Mouse (Mus musculus) cerebellum, adult 11 months (tissue): ENCODE data around the gene Gm973.

Source experiments
- DNase-seq: peaks from one replicate; pipeline ENCODE4 v3.0.0; 2022

Gene Gm973

GRCm38 (mm10) chr1:59495970-59496369 lies 20.1 kb upstream of the Gm973 start:
- DNase-seq: no peak

- no peak for DNase-seq
These were observed 18.1 kb upstream of the Gm973 start for GRCm38 (mm10) chr1:59497741-59498613.

GRCm38 (mm10) chr1:59499327-59499726 lies 16.7 kb upstream of the Gm973 start:
- DNase-seq: no peak

- no peak for DNase-seq
These were observed 13.7 kb upstream of the Gm973 start for GRCm38 (mm10) chr1:59502355-59502754.

DNA sequence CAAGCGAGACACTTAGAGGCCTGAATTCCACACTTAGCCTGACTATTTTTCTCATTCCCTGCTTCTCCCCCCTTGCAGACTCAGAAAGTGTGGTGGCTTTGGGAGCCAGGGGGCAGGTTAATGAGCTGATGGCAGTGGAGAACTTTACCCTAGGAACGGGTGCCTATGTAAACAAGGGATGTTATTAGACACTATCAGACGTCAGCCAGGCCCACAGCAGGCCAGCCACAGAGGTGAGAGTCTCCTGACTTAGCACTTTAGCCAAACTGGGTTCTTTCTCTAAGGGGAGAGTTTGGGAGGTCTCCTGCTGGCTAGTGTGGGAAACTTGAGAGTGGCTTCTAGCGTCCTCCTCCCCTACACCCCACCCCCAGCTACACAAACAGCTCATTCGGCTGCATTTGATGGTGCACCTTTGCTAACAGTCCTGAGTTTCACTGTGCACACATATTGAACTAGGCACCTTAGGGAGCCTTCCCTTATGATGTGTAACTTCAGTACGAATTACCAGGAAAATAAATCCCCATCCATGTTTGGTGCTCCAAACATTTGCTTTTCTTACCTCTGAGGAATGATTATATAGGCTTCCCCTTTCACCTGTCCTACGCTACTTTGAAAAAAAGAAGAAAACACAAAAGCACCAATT lies 12.3 kb upstream of the Gm973 start:
- no peak for DNase-seq

DNA sequence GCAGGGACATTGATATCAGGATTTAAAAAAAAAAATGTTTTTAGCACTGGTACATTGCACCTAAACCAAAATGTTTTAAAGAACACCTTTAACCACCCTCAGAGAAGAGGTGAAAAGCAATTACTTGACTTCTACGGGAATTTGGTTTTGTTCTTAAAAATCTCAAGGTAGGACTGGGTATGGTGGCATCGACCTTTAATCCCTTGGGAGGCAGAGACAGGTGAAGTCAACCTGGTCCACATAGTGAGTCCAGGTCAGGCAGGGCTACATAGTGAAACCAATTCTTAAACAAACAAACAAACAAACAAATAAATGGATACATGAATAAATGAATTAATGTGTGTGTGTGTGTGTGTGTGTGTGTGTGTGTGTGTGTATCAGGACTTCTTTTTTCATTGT lies 11.8 kb upstream of the Gm973 start:
- DNase-seq: no peak

GRCm38 (mm10) chr1:59508463-59509139 lies 7.5 kb upstream of the Gm973 start:
- DNase-seq: no peak

- peak; percentile 13 for DNase-seq
These were observed 4.3 kb upstream of the Gm973 start for GRCm38 (mm10) chr1:59511566-59512270.

GRCm38 (mm10) chr1:59520226-59520837 lies 4.3 kb downstream of the Gm973 start:
- DNase-seq: no peak

- DNase-seq: no peak
These were observed 6.4 kb downstream of the Gm973 start for GRCm38 (mm10) chr1:59522456-59522855.

- no peak for DNase-seq
These were observed 7.4 kb downstream of the Gm973 start for GRCm38 (mm10) chr1:59523378-59523958.

DNA sequence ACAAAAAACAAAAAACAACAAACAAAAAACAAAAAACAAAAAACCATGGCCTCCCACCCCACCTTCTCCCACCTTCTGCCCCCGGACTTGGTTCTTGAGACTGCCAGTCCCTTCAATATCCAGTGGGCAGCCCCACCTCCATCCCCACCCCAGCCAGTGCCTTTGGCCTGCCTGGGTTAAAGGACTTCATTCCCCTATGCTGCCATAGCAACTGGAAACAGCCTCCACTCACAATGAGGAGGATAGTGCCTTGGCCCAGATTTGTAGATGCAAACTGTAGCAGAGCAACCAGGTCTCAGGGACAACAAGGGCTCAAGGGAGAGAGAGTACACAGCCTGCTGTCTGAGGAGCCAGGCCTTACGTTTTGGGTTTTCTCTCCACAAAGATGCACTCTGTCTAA lies 8.0 kb downstream of the Gm973 start:
- no peak for DNase-seq

DNA sequence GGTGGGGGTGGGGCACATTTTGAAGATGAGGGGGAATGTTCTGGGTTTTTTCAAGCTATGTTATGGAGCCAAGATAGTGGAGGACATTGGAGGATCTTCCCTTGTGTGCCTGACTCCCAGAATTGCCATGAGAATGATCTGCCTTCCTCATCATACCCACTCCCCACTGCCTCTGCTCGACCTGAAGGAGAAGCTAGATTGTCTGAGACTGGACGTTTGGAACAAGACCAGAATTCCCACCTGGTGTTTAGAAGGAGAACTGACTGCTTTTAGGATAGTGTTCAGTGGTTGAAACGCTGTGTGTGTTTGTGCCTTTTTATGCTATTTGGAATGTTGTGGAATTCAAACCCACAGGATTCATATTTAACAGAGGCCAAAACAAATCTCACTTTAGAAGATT lies 8.7 kb downstream of the Gm973 start:
- no peak for DNase-seq

DNA sequence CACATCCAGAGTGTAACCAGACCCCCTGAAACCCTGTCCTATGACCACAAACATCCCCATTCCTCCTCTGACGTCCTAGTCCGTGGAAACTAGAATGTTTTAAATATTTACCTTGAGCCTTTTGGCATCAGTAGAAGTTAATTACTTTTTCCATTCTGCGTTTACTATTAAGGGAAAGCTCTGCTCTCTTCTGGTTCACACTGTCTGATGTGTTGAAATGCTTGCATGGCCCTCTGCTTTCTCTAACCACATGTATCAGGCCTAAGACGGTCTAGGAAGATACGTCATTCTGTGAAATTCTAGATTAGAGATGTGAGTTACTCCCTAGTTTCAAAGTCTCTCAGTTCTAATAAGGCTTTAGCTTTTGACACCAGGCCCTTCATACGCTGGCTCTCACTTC lies 11.2 kb downstream of the Gm973 start:
- no peak for DNase-seq

- DNase-seq: no peak
These were observed 19.1 kb downstream of the Gm973 start for GRCm38 (mm10) chr1:59534976-59535810.

DNA sequence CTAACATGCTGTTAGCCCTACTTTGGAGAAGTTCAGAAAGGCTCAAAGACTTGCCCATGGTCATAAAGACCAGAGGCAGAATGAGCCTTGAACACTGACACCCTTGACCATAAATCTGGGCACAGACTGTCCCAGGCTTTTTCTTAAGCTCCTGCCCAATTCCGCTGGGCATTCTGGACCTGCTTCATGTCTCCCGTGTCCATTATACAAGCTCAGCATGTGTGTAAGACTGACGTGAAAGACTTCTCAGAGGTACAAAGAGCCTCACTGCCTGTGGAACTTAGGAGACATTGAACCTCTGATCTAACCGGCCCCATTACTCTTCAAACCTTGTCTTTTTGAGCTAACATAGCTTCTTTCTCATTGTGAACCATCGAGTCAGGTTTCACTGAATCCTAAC lies 22.3 kb downstream of the Gm973 start:
- no peak for DNase-seq

GRCm38 (mm10) chr1:59540537-59541148 lies 24.6 kb downstream of the Gm973 start:
- no peak for DNase-seq

DNA sequence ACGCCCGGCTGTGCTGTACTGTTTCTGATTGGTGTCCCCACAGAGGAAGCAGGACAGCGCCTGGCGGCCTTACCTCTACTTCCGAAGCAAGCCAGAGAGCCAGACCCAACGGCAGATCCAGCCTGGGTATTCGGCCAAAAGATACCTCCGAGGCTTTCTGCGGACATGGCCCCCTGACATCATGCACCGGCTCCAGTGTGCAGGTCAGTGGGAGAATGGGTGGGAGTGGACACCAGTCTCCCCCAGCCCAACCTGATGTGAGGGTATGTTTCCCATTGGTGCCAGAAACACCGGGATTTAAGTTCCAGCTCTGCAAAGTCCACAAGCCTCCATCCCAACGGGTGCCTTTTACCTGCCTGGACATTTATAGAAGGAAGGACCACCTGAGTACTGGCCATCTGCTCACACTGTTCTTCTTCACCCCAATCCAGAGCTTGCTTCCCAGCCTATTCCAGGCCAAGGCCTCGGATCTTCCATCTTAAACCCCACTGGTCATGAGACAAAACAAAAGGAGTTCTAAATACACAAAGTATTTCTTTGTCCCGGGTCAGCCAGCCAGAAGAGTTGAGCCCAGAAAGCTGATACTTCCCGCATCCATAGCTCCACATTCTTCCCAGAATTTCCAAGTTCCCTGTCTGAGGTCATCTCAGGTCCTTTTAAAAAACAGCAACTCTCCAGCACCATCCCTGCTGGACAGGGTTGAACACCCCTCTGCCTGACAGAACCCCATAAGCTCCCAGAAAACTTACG lies 25.4 kb downstream of the Gm973 start:
- DNase-seq: peak; percentile 41

DNA sequence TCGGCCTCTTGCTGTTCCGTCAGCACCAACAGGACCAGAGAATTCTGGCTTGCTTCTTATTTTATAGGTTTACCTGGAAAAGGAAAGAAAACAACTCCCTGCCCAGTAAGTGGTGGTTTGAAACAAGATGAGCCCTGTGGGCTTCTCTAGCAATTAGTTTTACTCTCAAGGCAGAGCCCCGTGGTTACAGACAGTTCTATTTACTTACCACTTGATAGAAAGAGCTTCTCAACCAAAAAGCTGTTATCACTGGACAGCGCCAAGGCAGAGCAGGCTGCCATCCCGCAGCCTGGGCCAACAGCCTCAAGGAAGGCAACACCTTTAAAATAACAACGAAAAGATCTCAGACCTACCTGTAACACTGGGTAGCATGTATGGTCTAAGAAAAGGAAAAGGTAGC lies 26.2 kb downstream of the Gm973 start:
- DNase-seq: no peak

DNA sequence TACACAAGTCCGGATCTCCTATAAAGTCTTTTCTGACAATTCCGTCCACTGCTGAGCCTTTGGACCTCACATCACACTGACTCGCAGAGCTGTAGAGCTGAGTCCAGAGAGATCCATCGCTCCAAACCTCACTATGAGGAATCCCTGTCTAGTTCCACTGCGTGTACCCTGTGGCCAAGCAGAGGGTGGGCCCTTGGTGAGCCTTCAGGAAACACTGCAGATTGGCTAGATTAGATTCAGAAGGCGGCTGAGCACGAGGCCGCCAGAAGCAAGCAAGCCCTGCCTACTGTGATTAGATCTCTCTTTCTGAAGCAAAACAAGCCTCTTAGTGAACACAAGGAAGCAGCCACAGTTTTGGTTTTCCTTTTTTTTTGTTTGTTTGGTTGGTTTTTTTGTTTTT lies 27.8 kb downstream of the Gm973 start:
- DNase-seq: no peak
